Mouse (Mus musculus): ENCODE results near the gene Nr2e3. TPM values are rescaled to one million over a fixed set of nuclear protein-coding genes. Genes with fewer than 3 reads are reported as not detected.

Nr2e3 gene
- total RNA-seq, 2 experiments from 2014 or later: not detected

Other genes starting within 250 kb of the Nr2e3 start
- 1 to 10 TPM; 7.3 to 8.0 TPM for gene Senp8, start 209.9 kb downstream of the Nr2e3 start, total RNA-seq (2021)
- gene Myo9a, start 209.8 kb downstream of the Nr2e3 start, total RNA-seq (2021): 10 to 100 TPM; 11.9 to 13.6 TPM

All from heart, postnatal 25 days (tissue).